ENCODE assay signal across 8 mouse cellular contexts in the genomic region with DNA sequence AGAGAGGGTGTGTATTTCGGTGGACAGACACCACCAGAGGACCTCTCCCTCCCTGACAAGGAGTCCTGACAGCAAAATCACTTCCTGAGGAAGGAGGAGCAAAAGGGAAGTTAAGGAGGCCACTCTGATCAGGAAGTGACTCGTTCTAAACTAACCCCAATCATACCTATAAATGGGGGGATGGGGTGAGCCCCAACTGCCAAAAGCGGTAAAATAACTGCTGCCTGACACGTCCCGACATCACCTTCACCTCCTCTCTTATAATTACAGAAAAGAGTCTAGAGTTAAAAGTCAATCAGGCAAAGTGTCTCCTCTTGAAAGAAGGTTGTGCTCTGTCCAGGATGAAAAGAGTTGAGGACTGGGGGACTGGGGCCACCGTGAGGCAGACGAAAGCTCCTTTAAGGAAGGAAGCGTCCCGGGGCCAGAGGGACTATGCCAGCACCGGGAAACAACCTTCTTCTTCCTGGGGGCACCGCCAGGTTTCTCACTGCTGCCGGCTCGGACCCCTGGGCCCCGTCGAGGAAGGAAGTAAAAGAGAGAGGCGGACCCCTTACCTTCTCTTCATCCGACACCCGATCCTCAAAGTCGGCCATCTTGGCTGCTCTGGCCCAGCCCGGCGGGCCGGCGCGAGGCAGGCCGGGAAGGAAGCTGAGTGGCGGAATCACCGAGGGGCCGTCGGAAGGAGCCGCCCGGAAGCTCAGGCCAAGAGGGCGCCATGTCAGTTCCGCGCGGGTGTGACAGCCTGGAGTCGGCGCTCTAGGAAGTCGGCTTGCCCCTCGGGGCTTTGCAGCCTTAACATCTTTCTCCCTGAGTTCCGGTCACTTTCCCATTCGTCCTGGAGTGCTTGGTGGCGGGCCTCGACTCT. TPM values are rescaled to one million over a fixed set of nuclear protein-coding genes. Genes with fewer than 3 reads are reported as not detected.
DNase-seq lines count a peak whose midpoint lies in the region; ATAC-seq and TF ChIP-seq lines count a peak whose summit lies in the region.

A gene (plus strand): TSS at position 220 of the 865 bp plus-strand sequence.
A gene (minus strand): TSS at position 720 of the 865 bp plus-strand sequence.

- no peak for TF ChIP-seq CTCF in lung, adult 2 months (IDR thresholded peaks at IDR 0.05; ENCODE audit: insufficient read depth, low read length)

- ATAC-seq in forebrain, embryonic 14.5 days = peak; percentile 97

- no peaks in the 10 kb centered on the region for H3K9me3 ChIP-seq in ES-E14 (ENCODE audit: control insufficient read depth, insufficient read depth, low read depth, low read length)
- H3K9me3 ChIP-seq in forebrain, embryonic 14.5 days (replicated peaks; ENCODE audit: control insufficient read depth, low read length) = no peaks in the 10 kb centered on the region

- under 1% methylated on average over 43 of the region's 43 CpGs for WGBS in forebrain, embryonic 14.5 days
- under 1% methylated on average over 43 of the region's 43 CpGs for WGBS in lung, adult 2 months

- peaks cover 0 to 6% of the 10 kb centered on the region in 2 experiments; a peak in 3 of 4 replicates for H3K4me1 ChIP-seq in ES-E14 (ENCODE audit: control insufficient read depth in 2 of 2, insufficient read depth in 2 of 2, low read length in 2 of 2, poor library complexity in 1 of 2)
- peaks cover 18% of the 10 kb centered on the region for H3K4me1 ChIP-seq in forebrain, embryonic 14.5 days (ENCODE audit: control insufficient read depth, insufficient read depth, low read length)
- H3K4me1 ChIP-seq in lung, adult 2 months (ENCODE audit: control insufficient read depth, insufficient read depth, low read length) = peaks cover 15% of the 10 kb centered on the region

- intact Hi-C loops in heart, postnatal 25 days (cut with DNase I) = loop anchor here (2.0 kb wide), 2 partner anchors 45 to 75 kb away; a partner anchor contains a TSS

- H3K4me2 ChIP-seq in forebrain, embryonic 14.5 days (ENCODE audit: low read length) = peak within 1 kb of the TSS; percentile 72

- in situ Hi-C loops in ES-E14 (cut with MboI; ENCODE audit: low sequenced_read_pairs in 2 of 2, unreplicated experiment in 2 of 2) = no loop called here

- no peaks in the 10 kb centered on the region for H3K27me3 ChIP-seq in forebrain, embryonic 14.5 days (replicated peaks; ENCODE audit: control insufficient read depth, insufficient read depth, low read length)

- peak within 1 kb of the TSS; percentile 91 for H3K9ac ChIP-seq in ES-E14 (ENCODE audit: insufficient read depth, low read depth, low read length, poor library complexity, severe bottlenecking)
- peak within 1 kb of the TSS; percentile 96 for H3K9ac ChIP-seq in forebrain, embryonic 14.5 days (ENCODE audit: low read length)

- H3K36me3 ChIP-seq in ES-E14 (ENCODE audit: control insufficient read depth, insufficient read depth, low read length, poor library complexity, severe bottlenecking) = no peaks in the 10 kb centered on the region
- H3K36me3 ChIP-seq in forebrain, embryonic 14.5 days (ENCODE audit: control insufficient read depth, insufficient read depth, low read length) = peaks cover 6% of the 10 kb centered on the region; the same call in 1 of the 2 replicates

- peak within 1 kb of the TSS; percentile 91 to 93 for H3K4me3 ChIP-seq in ES-E14 (ENCODE audit: insufficient read depth in 1 of 2, low read depth in 1 of 2, low read length in 2 of 2, poor library complexity in 1 of 2, severe bottlenecking in 1 of 2)
- H3K4me3 ChIP-seq in forebrain, embryonic 14.5 days (ENCODE audit: low read depth, low read length) = peak within 1 kb of the TSS; percentile 98
- H3K4me3 ChIP-seq in lung, adult 2 months (replicated peaks; ENCODE audit: extremely low read depth, low read depth, low read length) = peak within 1 kb of the TSS; percentile 95

- peak; percentile 93 for TF ChIP-seq POLR2A in lung, adult 2 months (IDR thresholded peaks at IDR 0.05; ENCODE audit: borderline replicate concordance, extremely low read depth, low read depth, low read length)

- DNase-seq in ES-E14 (ENCODE audit: low read depth, low spot score) = peak; percentile 65
- peak; percentile 79 for DNase-seq in cerebellum, adult 11 months
- DNase-seq in forebrain, embryonic 14.5 days (ENCODE audit: low spot score) = peak; percentile 92
- DNase-seq in heart, postnatal 25 days (ENCODE audit: low spot score) = peak; percentile 83
- DNase-seq in layer of hippocampus, adult 18-20 months (ENCODE audit: low spot score in 2 of 2) = peak; percentile 89 to 93
- peak; percentile 86 for DNase-seq in lung, adult 2 months
- DNase-seq in ovary, adult 18-20 months (ENCODE audit: low spot score) = peak; percentile 84
- DNase-seq in thymus, postnatal 10 days (ENCODE audit: low spot score in 2 of 2) = peak; percentile 83 to 84

- peak within 1 kb of the TSS; percentile 79 for H3K27ac ChIP-seq in ES-E14 (ENCODE audit: insufficient read depth, low read depth, low read length, poor library complexity, severe bottlenecking)
- H3K27ac ChIP-seq in forebrain, embryonic 14.5 days (ENCODE audit: low read depth, low read length) = peak within 1 kb of the TSS; percentile 94

TF ChIP-seq in ES-E14, 5 proteins besides CTCF, POLR2A, EP300 and RAD21:
- TF ChIP-seq HCFC1 (IDR thresholded peaks at IDR 0.05; ENCODE audit: borderline replicate concordance, insufficient read depth, low read length) (peak; percentile 61; the same call in 1 of the 2 replicates), CHD2 (IDR thresholded peaks at IDR 0.05; ENCODE audit: low read depth, low read length) (no peak)
TF ChIP-seq in ES-E14: peak in this region for 1.

RNA-seq across cellular contexts. Expression of the first gene that starts in this region (rescaled TPM):
- total RNA-seq in ES-E14 (2012; rRNA removed) = 14.3 and 16.1 TPM in 2 replicates
- 37.8 and 38.3 TPM in 2 replicates for polyA plus RNA-seq in forebrain, embryonic 14.5 days (2014; fragmentation: Nextera tagmentation; extraction: Ambion mirVana)
- 10 to 100 TPM; 19.8 to 22.6 TPM for total RNA-seq in heart, postnatal 25 days (2021)
- 10 to 100 TPM; 38.3 to 38.4 TPM for total RNA-seq in layer of hippocampus, adult 18-20 months (2021)
- polyA plus RNA-seq in lung, adult 2 months (2012; rRNA removed) = 7.8 and 9.1 TPM in 2 replicates

RNA-seq across cellular contexts. Expression of the second gene that starts in this region (rescaled TPM):
- 34.2 and 59.1 TPM in 2 replicates for total RNA-seq in ES-E14 (2012; rRNA removed)
- 207 and 217 TPM in 2 replicates for polyA plus RNA-seq in forebrain, embryonic 14.5 days (2014; fragmentation: Nextera tagmentation; extraction: Ambion mirVana)
- 10 to 100 TPM; 35.4 to 47.2 TPM for total RNA-seq in heart, postnatal 25 days (2021)
- 10 to 100 TPM; 29.5 to 41.2 TPM for total RNA-seq in layer of hippocampus, adult 18-20 months (2021)
- polyA plus RNA-seq in lung, adult 2 months (2012; rRNA removed) = 16.9 and 31.0 TPM in 2 replicates

Comparison
In these comparisons a context has a peak if more than half of its experiments do, and no peak if none do; other contexts are left out.
1. Peak in every context shown above with its lines: DNase-seq, ATAC-seq, H3K4me3 ChIP-seq and H3K27ac ChIP-seq.